Mouse (Mus musculus) adrenal gland, adult 8-10 months (tissue): Measurements from ENCODE around the gene Dph5. TPM values are rescaled to one million over a fixed set of nuclear protein-coding genes. Genes with fewer than 3 reads are reported as not detected.
A peak's percentile ranks its signal among the peaks of the same experiment; 100 is the strongest.

ENCODE experiments used
- DNase-seq: peaks from one replicate; pipeline ENCODE4 v3.0.0; 2022
- microRNA-seq, 2 experiments: library from miRNA; unstranded; fragments of <30 nt; microRNA quantifications; one replicate each; pipeline ENCODE4 v1.2.0; 2022
- total RNA-seq, 4 experiments: library from RNA; stranded (reverse); gene quantifications; 2 replicates each; pipeline ENCODE4 v1.2.4; 2022

The Dph5 gene
- total RNA-seq, 4 experiments from 2014 or later: 19.4 to 27.2 (median 21.3) TPM

DNA sequence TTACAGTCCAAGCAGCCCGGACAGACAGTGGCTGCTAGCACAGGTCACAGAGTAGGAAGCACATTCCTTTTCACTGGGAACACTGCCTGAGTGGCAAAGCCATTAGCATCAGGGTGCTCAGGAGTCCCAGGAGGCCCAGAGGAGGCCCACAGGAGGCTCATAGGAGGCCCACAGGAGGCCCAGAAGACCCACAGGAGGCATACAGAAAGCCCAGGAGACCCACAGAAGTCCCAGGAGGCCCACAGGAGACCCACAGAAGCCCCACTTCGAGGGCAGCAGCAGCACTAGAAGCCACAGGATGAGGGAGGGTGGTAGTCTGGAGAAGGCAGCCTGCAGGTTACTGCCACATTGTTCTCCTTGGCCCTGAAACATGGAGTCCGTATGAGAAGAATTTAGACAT lies 65.5 kb downstream of the Dph5 start:
- DNase-seq: no peak

DNA sequence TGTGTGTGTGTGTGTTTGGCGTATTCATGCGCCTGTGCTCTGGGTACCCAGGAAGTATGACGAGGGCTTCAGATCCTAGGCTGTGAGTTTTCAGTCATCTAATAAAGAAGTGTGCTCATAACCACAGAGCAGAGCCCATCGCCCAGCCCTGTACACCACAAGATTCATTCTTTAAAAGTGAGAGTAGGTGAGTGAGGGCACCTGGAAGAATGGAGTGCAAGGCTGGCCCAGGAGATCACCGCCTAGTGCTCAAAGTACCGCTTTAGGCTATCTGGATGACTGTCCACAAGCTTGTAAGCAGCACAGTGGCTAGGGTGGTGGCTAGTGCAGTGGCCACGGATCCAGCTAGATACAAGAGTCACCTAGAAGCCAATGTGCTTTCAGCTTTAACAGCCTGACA lies 69.6 kb downstream of the Dph5 start:
- no peak for DNase-seq

DNA sequence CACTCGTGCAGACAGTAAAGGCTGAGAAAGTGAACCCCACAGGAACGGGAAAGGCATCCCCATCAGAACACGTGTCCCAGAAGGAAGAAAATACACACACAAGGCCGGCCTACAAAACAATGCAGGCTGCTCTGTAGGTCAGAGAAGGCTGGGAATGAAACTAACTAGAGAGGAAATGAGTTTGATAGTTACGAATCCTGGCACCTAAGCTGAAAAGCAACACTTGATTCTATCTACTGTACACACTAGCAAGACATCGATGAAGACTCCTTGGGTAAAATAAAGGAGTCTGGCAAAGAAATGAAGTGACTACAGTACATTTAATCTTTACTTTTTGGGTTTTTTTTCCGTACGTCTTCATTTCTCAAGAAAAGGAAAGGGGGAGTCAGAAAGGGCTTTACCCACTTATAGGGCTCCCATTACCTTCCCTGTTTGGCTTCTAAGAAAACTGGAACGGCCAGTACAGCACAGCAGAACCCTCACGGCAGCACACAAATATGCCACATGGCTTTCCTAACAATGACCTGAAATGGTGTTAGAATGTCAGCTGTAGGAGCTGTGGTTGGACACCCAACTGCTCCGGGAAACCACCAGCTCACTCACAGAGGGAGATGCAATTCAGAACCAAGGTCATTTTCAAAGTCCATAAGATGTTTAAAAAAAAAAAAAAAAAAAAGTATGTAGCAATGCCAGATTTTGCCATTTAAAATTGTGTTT lies 73.8 kb downstream of the Dph5 start:
- DNase-seq: no peak

DNA sequence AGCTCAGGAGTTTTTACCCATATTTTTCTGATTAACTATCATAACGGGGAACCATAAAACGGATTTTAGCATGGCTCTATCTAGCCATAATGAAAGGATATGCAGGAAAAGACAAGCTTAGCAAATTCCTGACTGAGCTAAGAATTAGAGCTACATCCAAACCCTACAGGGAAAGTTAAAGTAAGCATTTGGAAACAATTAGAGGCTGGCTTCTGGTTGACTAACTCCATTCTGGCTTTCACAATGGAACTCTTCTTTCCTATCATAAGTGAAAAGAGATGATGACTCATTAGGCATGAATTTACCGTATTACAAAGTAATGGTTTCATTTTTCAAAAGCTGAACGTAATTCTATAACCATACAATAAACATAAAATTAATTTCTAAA lies 74.4 kb downstream of the Dph5 start:
- no peak for DNase-seq

DNA sequence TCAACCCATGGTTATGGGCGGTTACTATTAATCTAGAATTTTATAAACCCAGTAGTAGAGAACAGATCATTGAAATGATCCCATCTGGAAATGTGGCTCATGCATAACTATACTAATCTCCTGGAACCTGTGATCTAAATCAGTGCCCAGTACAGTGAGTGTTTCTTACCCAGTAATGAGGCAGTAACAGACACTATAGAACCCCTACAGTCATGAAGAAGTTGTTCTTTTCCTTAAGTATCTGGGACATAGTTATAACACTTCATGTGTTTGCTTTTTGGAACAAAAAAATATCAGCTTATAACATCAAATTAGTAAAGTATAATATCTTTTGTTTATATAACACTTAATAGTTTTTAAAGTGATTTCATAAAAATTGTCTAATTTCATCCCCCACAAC lies 76.0 kb downstream of the Dph5 start:
- no peak for DNase-seq

DNA sequence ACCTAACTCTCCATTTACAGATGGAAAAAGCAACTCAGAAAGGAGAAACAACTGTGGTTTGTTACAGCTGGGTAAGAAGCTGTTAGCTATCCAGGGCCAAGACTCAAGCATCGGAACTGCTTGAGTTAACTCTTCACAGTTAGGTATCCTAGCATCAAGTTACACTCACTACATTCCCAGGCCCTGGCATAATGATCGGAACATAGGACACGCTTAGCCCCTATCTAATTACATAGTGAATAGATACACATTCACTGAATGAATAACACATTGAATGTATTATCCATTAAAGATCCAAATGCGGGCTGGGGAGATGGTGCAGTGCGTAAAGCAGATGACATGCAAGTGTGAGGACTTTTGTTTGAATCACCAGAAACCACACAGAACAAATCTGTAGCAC lies 76.4 kb downstream of the Dph5 start:
- no peak for DNase-seq

DNA sequence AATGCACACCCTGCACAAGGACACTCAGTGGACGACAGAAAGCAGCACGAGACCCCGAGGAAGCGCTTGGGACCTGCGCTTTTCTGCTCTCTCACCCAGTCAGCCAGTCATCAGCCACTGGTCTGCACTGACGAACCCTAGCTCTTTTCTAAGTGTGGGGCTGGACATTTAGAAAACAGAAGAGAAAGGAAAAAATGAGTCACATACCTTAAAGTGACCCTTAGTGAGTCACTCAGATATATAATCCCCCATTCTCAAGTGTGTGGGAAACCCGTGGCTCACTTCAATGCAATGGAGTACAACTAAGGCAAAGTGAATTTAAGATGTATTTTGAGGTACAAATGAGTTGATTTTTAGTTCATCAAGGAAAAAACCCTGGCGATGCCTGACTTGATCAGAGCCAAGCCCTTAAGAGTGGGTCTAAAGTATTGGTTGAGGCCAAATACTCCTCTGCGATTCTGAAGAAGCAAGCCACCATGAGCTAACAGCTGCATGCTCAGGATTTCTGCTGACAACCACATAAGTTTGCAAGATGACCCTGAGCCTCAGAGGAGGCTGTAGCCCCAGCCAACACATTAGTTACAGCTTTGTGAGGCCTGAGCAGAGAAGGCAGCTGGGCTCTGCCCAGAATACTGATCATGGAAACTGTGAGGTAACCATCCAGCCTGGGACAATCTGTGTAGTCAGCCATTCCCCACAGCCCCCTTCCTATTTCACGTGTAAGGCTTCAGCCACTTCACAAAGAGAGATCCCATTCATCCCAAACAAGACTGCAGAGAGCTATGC lies 81.3 kb downstream of the Dph5 start:
- DNase-seq: peak; percentile 21

DNA sequence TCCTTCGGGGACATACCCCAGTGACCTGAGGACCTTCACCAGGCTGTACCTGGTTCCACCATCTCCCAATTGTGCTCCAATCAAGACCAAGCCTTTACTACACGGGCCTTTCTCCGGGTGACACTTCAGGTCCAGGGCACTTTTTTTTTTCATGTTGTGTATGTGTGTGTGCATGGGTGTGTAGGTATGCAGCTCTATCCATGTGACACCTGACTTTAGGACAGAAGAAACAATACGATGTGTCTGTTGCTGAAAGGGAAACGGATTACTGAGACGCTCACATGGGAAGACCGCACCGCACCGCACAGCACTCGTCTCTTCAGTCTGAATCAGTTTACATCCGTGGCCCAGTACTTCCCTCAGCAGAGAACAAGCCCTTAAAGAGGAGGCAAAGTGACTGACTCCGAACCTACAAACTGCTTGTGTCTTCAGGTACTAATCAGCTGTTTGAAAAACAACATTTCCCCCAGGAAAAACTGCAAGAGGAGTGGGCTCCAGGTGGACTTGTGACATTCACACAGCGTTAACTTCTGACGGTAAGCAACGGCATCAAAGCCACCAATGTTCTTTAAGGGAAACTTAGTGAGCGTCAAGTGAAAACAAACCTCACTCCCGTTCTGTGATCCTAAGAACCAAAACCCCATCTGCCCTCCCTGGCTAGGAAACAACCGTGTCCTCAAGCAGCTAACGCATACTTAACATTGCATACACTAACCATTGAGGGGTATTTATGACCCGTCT lies 83.6 kb downstream of the Dph5 start:
- DNase-seq: no peak

DNA sequence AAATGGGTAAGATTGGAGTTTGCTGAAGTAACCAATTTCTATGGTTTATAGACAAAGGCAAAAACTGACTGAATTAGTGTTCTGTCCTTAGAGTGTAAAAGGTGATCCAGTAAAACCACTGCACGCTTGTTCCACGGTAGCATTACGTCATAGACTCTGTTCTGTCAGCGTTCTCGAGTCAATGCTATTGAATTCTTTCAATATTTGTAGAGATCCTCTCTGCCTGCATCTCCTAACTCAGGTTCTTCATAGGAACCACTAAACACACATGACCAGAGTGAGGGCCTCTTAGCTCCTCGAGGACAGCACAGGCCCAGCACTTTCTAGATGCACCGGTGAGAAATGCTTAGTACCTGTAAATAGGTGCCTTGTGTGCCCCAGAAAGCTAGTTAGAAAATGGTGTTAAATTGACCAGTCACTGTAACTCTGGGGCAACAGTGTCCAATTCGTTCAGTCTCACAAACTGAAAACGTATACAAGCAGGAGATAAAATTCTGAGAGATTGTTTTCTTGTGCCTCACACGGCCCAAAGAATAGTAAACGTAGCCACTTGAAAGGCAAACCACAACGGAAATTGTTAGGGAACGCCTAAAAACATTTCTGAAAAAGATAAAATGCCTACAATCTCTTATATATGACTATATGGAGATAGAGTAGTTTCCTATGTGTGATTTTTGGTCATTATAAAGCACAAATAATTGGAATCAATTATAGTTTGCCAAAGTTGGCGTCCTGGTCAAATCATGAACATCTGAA lies 84.4 kb downstream of the Dph5 start:
- no peak for DNase-seq

DNA sequence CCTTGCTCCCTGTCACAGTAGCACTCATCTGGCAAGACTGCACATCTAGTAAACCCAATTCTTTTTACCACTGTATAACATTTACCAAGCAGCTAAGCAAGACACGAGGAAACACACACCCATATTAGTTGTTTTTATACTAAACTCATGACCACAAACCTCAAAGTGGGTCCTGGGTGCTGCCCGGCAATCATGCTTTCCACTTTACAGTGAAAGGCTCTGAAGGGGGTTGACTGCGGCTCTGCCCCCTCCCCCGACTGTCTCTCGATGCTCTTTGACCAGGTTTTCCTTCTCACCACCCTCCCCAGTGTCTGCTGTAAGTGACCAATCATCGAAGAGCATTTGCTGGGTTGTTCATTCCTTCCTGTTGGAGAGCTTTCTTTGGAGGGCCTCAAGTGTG lies 86.6 kb downstream of the Dph5 start:
- DNase-seq: no peak

DNA sequence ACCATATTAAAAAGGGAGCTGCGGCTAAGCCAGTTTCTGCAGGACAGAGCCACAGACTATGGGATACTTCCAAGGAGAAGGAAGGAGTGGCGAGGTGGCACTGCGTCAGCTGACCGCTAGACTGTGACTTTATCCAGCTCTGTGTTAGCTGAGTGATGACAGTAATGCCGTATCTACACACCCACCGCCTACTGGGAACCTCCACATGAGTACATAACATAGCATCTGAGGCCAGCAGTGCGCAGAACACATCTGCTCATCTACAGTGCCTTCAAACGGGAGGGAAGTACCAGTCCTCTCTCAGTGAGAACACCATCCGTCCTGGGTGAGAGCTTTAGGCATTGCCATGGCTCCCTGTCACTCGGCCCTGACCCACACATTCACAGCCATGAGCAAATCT lies 87.4 kb downstream of the Dph5 start:
- no peak for DNase-seq

DNA sequence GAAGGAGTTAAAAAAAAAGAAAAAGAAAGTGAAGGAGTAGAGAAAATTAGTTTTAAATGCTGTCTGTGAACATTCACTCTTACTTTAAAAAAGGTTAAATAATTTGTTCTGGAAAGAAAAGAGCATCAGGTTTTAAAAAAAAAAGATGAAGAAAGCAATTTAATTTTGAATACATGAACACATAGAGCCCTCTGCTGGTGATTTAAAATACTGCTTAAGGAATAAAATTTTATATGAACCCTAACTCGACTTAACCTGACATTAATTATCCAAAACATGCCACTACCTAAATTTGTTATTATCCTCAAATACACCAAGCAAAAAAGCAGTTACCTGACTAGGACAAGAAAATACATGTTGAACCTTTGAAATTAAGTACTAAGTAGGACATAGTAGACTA lies 91.4 kb downstream of the Dph5 start:
- DNase-seq: no peak

DNA sequence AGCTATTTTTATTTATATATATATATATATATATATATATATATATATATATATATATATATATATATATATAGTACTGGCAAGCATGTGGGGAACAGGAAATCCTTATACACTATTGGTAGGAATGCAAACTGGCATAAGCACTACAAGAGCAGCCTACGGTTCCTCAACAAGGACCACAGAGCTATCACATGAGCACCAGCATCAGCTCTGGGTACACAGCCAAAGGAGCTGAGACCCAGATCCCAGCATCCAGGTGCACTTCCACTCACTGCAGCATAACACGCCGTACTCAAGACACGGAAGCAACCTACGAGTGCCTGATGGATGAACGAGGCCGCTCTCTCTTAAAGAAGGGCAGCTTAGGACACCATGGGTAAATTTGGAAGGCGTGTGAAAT lies 95.6 kb downstream of the Dph5 start:
- no peak for DNase-seq

Small RNA genes lying within 50 kb of the gene (microRNA-seq; reads per million reads assigned to microRNA genes)
- 0 reads per million in 2 experiments for gene Mir669n

Other genes starting within 250 kb of the Dph5 start
- 10 to 100 TPM; 14.7 to 17.5 (median 15.3) TPM for gene S1pr1, start 172.8 kb upstream of the Dph5 start, total RNA-seq
- gene Slc30a7, start 119.6 kb downstream of the Dph5 start, total RNA-seq: 10 to 100 TPM; 44.6 to 47.6 (median 46.0) TPM
- 10 to 100 TPM; 23.5 to 26.9 (median 26.2) TPM for gene Extl2, start 119.6 kb downstream of the Dph5 start, total RNA-seq
- gene Vcam1, start 241.9 kb downstream of the Dph5 start, total RNA-seq: 10 to 100 TPM; 13.1 to 31.7 (median 24.2) TPM